Mouse (Mus musculus) ES-E14 (cell line): ENCODE results near the gene Tep1. TPM values are rescaled to one million over a fixed set of nuclear protein-coding genes. Genes with fewer than 3 reads are reported as not detected.

ENCODE experiments used
- DNase-seq: peaks from one replicate; pipeline ENCODE4 v3.0.0-alpha.2; 2013; ENCODE audit warnings: low read depth, low spot score
- H3K27ac ChIP-seq: 2 replicates; pipeline ENCODE4 v1.5.1; 2012; ENCODE audit warnings: low read depth, mild to moderate bottlenecking, low read length, moderate library complexity, mixed read lengths; ENCODE audit not compliant: poor library complexity, insufficient read depth, severe bottlenecking
- H3K36me3 ChIP-seq: 2 replicates; pipeline ENCODE4 v1.6.1; 2012; ENCODE audit warnings: mild to moderate bottlenecking, low read length, moderate library complexity, mixed read lengths; ENCODE audit not compliant: control insufficient read depth, poor library complexity, insufficient read depth, severe bottlenecking
- H3K4me1 ChIP-seq, 2 experiments: fragments of 150-350 bp in 1 of 2; sonication (generic) in 1 of 2; 2 replicates each; pipeline ENCODE4 v1.6.1; 2012; ENCODE audit warnings: low read length in 2 of 2, mild to moderate bottlenecking in 1 of 2, mixed read lengths in 1 of 2; ENCODE audit not compliant: control insufficient read depth in 2 of 2, insufficient read depth in 2 of 2, poor library complexity in 1 of 2
- H3K4me3 ChIP-seq, 2 experiments: fragments of 150-350 bp in 1 of 2; sonication (generic) in 1 of 2; 2 replicates each; pipeline ENCODE4 v1.5.1; 2012; ENCODE audit warnings: low read length in 2 of 2, low read depth in 1 of 2, mild to moderate bottlenecking in 1 of 2, mixed read lengths in 1 of 2; ENCODE audit not compliant: insufficient read depth in 1 of 2, poor library complexity in 1 of 2, severe bottlenecking in 1 of 2
- H3K9ac ChIP-seq: 2 replicates; pipeline ENCODE4 v1.6.1; 2012; ENCODE audit warnings: low read depth, mild to moderate bottlenecking, low read length, mixed read lengths; ENCODE audit not compliant: poor library complexity, insufficient read depth, severe bottlenecking
- H3K9me3 ChIP-seq: fragments of 150-350 bp; sonication (generic); 2 replicates; pipeline ENCODE4 v1.6.1; 2012; ENCODE audit warnings: low read depth, mild to moderate bottlenecking, low read length; ENCODE audit not compliant: control insufficient read depth, insufficient read depth
- CHD2 ChIP-seq: IDR thresholded peaks from 2 replicates; pipeline ENCODE4 v1.6.1; 2014; ENCODE audit warnings: mild to moderate bottlenecking, low read depth, low read length, inconsistent platforms
- HCFC1 ChIP-seq: IDR thresholded peaks from 2 replicates; pipeline ENCODE4 v1.6.1; 2012; ENCODE audit warnings: low read length, inconsistent platforms, borderline replicate concordance; ENCODE audit not compliant: insufficient read depth
- MAFK ChIP-seq: IDR thresholded peaks from 2 replicates; pipeline ENCODE4 v1.6.1; 2014; ENCODE audit warnings: mild to moderate bottlenecking, low read depth, low read length, inconsistent platforms; ENCODE audit not compliant: insufficient read depth
- ZC3H11A ChIP-seq: IDR thresholded peaks from 2 replicates; pipeline ENCODE4 v1.6.1; 2012; ENCODE audit warnings: low read depth, mild to moderate bottlenecking, inconsistent platforms, low read length, borderline replicate concordance
- ZNF384 ChIP-seq: IDR thresholded peaks from 2 replicates; pipeline ENCODE4 v1.6.1; 2012; ENCODE audit warnings: low read depth, low read length, inconsistent platforms
- in situ Hi-C, 2 experiments: fragments of 600-800 bp; cut with MboI; formaldehyde crosslinking; loops; one replicate each; pipeline ENCODE4 v1.15.1; 2025; ENCODE audit warnings: low sequenced_read_pairs in 2 of 2, inconsistent platforms in 1 of 2; ENCODE audit not compliant: unreplicated experiment in 2 of 2
- total RNA-seq: library from RNA; depleted of rRNA; stranded (reverse); fragments of 300-350 nt; gene quantifications from 2 replicates; pipeline ENCODE4 v1.2.3, GENCODE M21; 2012

The Tep1 gene
- total RNA-seq, 1 experiment, result 11.5 TPM

DNA sequence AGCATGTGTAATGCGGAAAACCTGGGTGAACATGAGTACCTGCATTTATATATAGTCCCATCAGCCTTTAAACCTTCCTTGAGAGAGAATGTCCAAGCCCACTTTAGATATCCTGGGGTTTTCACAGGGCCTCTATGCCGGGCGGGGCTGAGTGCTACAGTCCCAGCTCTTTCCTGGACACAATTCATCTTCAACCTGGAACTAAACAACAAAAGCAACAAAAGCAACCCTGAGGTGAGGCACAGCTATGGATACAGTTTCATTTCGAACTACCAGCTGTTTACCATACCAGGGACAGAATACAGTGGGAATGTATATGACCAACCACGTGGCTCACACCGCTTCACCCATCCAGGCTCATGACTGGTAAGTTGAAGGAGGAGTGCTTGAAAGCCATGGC lies 67.9 kb downstream of the Tep1 start:
- H3K9ac ChIP-seq, result peak overlapping the region; percentile 92
- H3K4me3 ChIP-seq, result peak overlapping the region; percentile 37 to 97
- in situ Hi-C loops, result no loop called here
- H3K4me1 ChIP-seq, result peaks cover 0 to 2% of the 10 kb centered on the region in 2 experiments; a peak in 1 of 4 replicates
- no peak for TF ChIP-seq ZNF384
- no peak for TF ChIP-seq MAFK
- no peak for TF ChIP-seq ZC3H11A
- TF ChIP-seq CHD2, result no peak
- TF ChIP-seq HCFC1, result no peak
- no peaks in the 10 kb centered on the region for H3K9me3 ChIP-seq
- no peak for DNase-seq
- peaks cover 45% of the 10 kb centered on the region for H3K36me3 ChIP-seq
- peak overlapping the region; percentile 72; the same call in 1 of the 2 replicates for H3K27ac ChIP-seq

- DNase-seq, result no peak
- peak overlapping the region; percentile 78; the same call in 1 of the 2 replicates for H3K9ac ChIP-seq
- peaks cover 0 to 2% of the 10 kb centered on the region in 2 experiments; a peak in 1 of 4 replicates for H3K4me1 ChIP-seq
- peak overlapping the region; percentile 24; the same call in 1 of the 2 replicates for H3K27ac ChIP-seq
- peak overlapping the region in 1 of 2 experiments; percentile 97; a peak in 2 of 4 replicates for H3K4me3 ChIP-seq
- in situ Hi-C loops, result no loop called here
- TF ChIP-seq CHD2 (no peak), MAFK (no peak), ZNF384 (no peak), HCFC1 (no peak), ZC3H11A (no peak)
- peaks cover 45% of the 10 kb centered on the region for H3K36me3 ChIP-seq
- no peaks in the 10 kb centered on the region for H3K9me3 ChIP-seq
These were observed 70.7 kb downstream of the Tep1 start for GRCm38 (mm10) chr14:50799502-50800259.

- in situ Hi-C loops, result no loop called here
- H3K4me3 ChIP-seq, result no peak overlapping the region
- peaks cover 40% of the 10 kb centered on the region for H3K36me3 ChIP-seq
- H3K27ac ChIP-seq, result no peak overlapping the region; the same call in 1 of the 2 replicates
- no peak overlapping the region for H3K9ac ChIP-seq
- peaks cover 0 to 2% of the 10 kb centered on the region in 2 experiments; a peak in 1 of 4 replicates for H3K4me1 ChIP-seq
- DNase-seq, result no peak
- no peaks in the 10 kb centered on the region for H3K9me3 ChIP-seq
- TF ChIP-seq CHD2, result no peak
- TF ChIP-seq ZC3H11A, result no peak
- no peak for TF ChIP-seq MAFK
- no peak for TF ChIP-seq ZNF384
- no peak for TF ChIP-seq HCFC1
These were observed 71.8 kb downstream of the Tep1 start for GRCm38 (mm10) chr14:50798512-50798911.

GRCm38 (mm10) chr14:50796464-50796863 lies 73.9 kb downstream of the Tep1 start:
- Histone ChIP-seq H3K9me3 (no peaks in the 10 kb centered on the region), H3K9ac (no peak overlapping the region), H3K4me1 (peaks cover 0 to 2% of the 10 kb centered on the region in 2 experiments; a peak in 1 of 4 replicates), H3K36me3 (peaks cover 30% of the 10 kb centered on the region), H3K4me3 (no peak overlapping the region), H3K27ac (no peak overlapping the region)
- TF ChIP-seq HCFC1 (no peak), CHD2 (peak; percentile 53; the same call in 1 of the 2 replicates)
- in situ Hi-C loops, result no loop called here
- no peak for DNase-seq

- peak overlapping the region; percentile 10; the same call in 1 of the 2 replicates for H3K9ac ChIP-seq
- DNase-seq, result no peak
- peaks cover 0 to 2% of the 10 kb centered on the region in 2 experiments; a peak in 1 of 4 replicates for H3K4me1 ChIP-seq
- in situ Hi-C loops, result no loop called here
- peaks cover 30% of the 10 kb centered on the region for H3K36me3 ChIP-seq
- no peak overlapping the region for H3K4me3 ChIP-seq
- peak overlapping the region; percentile 11; the same call in 1 of the 2 replicates for H3K27ac ChIP-seq
- TF ChIP-seq ZC3H11A, result no peak
- TF ChIP-seq ZNF384, result no peak
- no peak for TF ChIP-seq MAFK
- TF ChIP-seq CHD2, result no peak
- no peak for TF ChIP-seq HCFC1
- H3K9me3 ChIP-seq, result no peaks in the 10 kb centered on the region
These were observed 74.4 kb downstream of the Tep1 start for GRCm38 (mm10) chr14:50795965-50796364.
